8 mouse cellular contexts compared by ENCODE assay signal in genomic region chr1:187652445-187652844, GRCm38 (mm10). TPM values are rescaled to one million over a fixed set of nuclear protein-coding genes. Genes with fewer than 3 reads are reported as not detected.
DNase-seq lines count a peak whose midpoint lies in the region; ATAC-seq and TF ChIP-seq lines count a peak whose summit lies in the region.

No protein-coding gene starts in this region.

- WGBS in heart, postnatal 0 days = 7% methylated on average over 7 of the region's 7 CpGs
- WGBS in limb, embryonic 15.5 days = 10% methylated on average over 7 of the region's 7 CpGs
- 28% methylated on average over 7 of the region's 7 CpGs for WGBS in stomach, embryonic 16.5 days

- peak overlapping the region; percentile 81 for H3K4me2 ChIP-seq in heart, postnatal 0 days (ENCODE audit: low read depth, low read length)
- peak overlapping the region; percentile 97 for H3K4me2 ChIP-seq in limb, embryonic 15.5 days
- peak overlapping the region; percentile 73 for H3K4me2 ChIP-seq in stomach, embryonic 16.5 days (ENCODE audit: low read depth, low read length)

- DNase-seq in cerebellum, adult 18-20 months = peak; percentile 19 to 29
- peak; percentile 17 for DNase-seq in cerebellum, adult 8-10 months
- DNase-seq in heart, postnatal 0 days (ENCODE audit: low spot score) = peak; percentile 60
- DNase-seq in layer of hippocampus, adult 9-11 months = no peak

- no peak for TF ChIP-seq CTCF in heart, postnatal 0 days (IDR thresholded peaks at IDR 0.05; ENCODE audit: low read depth)

- peak overlapping the region; percentile 82 for H3K9ac ChIP-seq in heart, postnatal 0 days (replicated peaks; ENCODE audit: low read depth, low read length)
- H3K9ac ChIP-seq in limb, embryonic 15.5 days = no peak overlapping the region
- H3K9ac ChIP-seq in stomach, embryonic 16.5 days (ENCODE audit: low read length) = no peak overlapping the region

- no peaks in the 10 kb centered on the region for H3K9me3 ChIP-seq in heart, postnatal 0 days (replicated peaks; ENCODE audit: control insufficient read depth, low read length)
- no peaks in the 10 kb centered on the region for H3K9me3 ChIP-seq in limb, embryonic 15.5 days
- H3K9me3 ChIP-seq in stomach, embryonic 16.5 days (replicated peaks; ENCODE audit: control insufficient read depth, low read length) = no peaks in the 10 kb centered on the region

- H3K4me1 ChIP-seq in heart, postnatal 0 days (ENCODE audit: control insufficient read depth, insufficient read depth) = peaks cover 7% of the 10 kb centered on the region; the same call in 1 of the 2 replicates
- H3K4me1 ChIP-seq in limb, embryonic 15.5 days = peaks cover 12% of the 10 kb centered on the region
- H3K4me1 ChIP-seq in stomach, embryonic 16.5 days (ENCODE audit: control insufficient read depth, insufficient read depth, low read length) = peaks cover 8% of the 10 kb centered on the region

- ATAC-seq in cerebellum, adult (ENCODE audit: insufficient number of reproducible peaks, low FRiP score, low TSS enrichment) = no peak
- ATAC-seq in heart, postnatal 0 days (ENCODE audit: insufficient read depth, low read depth) = peak; percentile 21; the same call in 1 of the 2 replicates
- no peak for ATAC-seq in limb, embryonic 15.5 days (ENCODE audit: insufficient number of reproducible peaks, low FRiP score, low TSS enrichment, low read depth)
- ATAC-seq in stomach, embryonic 16.5 days (ENCODE audit: insufficient read depth, low FRiP score) = no peak
- ATAC-seq in megakaryocyte, adult 5-6 weeks (ENCODE audit: poor library complexity, severe bottlenecking) = no peak

- H3K27me3 ChIP-seq in heart, postnatal 0 days (ENCODE audit: control insufficient read depth, insufficient read depth, low read length) = no peaks in the 10 kb centered on the region
- H3K27me3 ChIP-seq in limb, embryonic 15.5 days = 0 out of 2 replicates have a peak, but pooled peaks cover 4% of the 10 kb centered on the region
- H3K27me3 ChIP-seq in stomach, embryonic 16.5 days (ENCODE audit: control insufficient read depth, insufficient read depth, low read length) = no peaks in the 10 kb centered on the region

- no peaks in the 10 kb centered on the region for H3K36me3 ChIP-seq in heart, postnatal 0 days (replicated peaks; ENCODE audit: control insufficient read depth, insufficient read depth, low read length)
- H3K36me3 ChIP-seq in limb, embryonic 15.5 days = no peaks in the 10 kb centered on the region
- H3K36me3 ChIP-seq in stomach, embryonic 16.5 days (ENCODE audit: control insufficient read depth, insufficient read depth, low read length) = no peaks in the 10 kb centered on the region

- peak overlapping the region; percentile 88 for H3K27ac ChIP-seq in heart, postnatal 0 days (ENCODE audit: low read depth)
- H3K27ac ChIP-seq in limb, embryonic 15.5 days = no peak overlapping the region
- no peak overlapping the region for H3K27ac ChIP-seq in stomach, embryonic 16.5 days (ENCODE audit: low read length)

- no peak for TF ChIP-seq EP300 in heart, postnatal 0 days (IDR thresholded peaks at IDR 0.05; ENCODE audit: low read depth)

- H3K4me3 ChIP-seq in heart, postnatal 0 days (ENCODE audit: low read depth, low read length) = peak overlapping the region; percentile 63
- peak overlapping the region; percentile 61 for H3K4me3 ChIP-seq in limb, embryonic 15.5 days
- peak overlapping the region; percentile 48 for H3K4me3 ChIP-seq in stomach, embryonic 16.5 days (replicated peaks; ENCODE audit: low read length)

RNA-seq across cellular contexts. Expression of gene Esrrg, which starts 43.9 kb away (rescaled TPM):
- total RNA-seq in heart, postnatal 0 days (2014; rRNA removed; ENCODE audit: low replicate concordance) = 16.8 and 23.1 TPM in 2 replicates
- polyA plus RNA-seq in heart, postnatal 0 days (2015; fragmentation: Nextera tagmentation; extraction: Ambion mirVana) = 11.5 and 11.9 TPM in 2 replicates
- 1.8 TPM in 2 replicates for polyA plus RNA-seq in limb, embryonic 15.5 days (2015; fragmentation: Nextera tagmentation; extraction: Ambion mirVana)
- polyA plus RNA-seq in stomach, embryonic 16.5 days (2015; fragmentation: Nextera tagmentation; extraction: Ambion mirVana) = 10.7 and 12.4 TPM in 2 replicates
- total RNA-seq in megakaryocyte, adult 5-6 weeks (2015) = not detected in 2 replicates
- not detected in 2 replicates for total RNA-seq in megakaryocyte, adult 5-6 weeks (2017)
